Mouse (Mus musculus): ENCODE results near the gene Thra.

Thra gene

GRCm38 (mm10) chr11:98776843-98777590 lies 36.6 kb downstream of the Thra start:
- in situ Hi-C loops (cut with MboI, MseI): loop anchor here (5.0 kb wide), 1 partner anchor 75 kb away; the partner anchor contains the start of gene Csf3

DNA sequence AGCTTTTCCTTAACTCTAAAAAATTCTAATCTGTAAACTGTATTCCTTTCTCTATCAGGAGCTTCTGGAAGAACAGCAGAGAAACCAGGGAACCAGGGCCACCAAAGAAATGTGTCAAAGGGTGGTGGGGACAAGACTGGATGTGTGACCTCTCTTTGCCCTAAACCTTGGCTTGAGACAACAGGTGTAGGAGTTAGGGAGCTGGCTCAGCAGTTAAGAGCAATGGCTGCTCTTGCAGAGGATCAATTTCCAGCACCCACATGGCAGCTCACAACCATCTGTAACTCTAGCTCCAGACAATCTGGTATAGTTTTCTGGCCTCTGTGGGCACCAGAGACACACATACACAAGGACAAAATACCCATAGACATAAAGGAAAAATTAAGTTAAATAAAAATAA lies 37.5 kb downstream of the Thra start:
- in situ Hi-C loops (cut with MboI, MseI): loop anchor here (5.0 kb wide), 1 partner anchor 76 kb away; the partner anchor contains the start of gene Csf3

GRCm38 (mm10) chr11:98781851-98782512 lies 41.5 kb downstream of the Thra start:
- in situ Hi-C loops (cut with MboI, MseI): loop anchor here (5.0 to 10.0 kb wide), 2 partner anchors 35 to 1623 kb away; no protein-coding TSS in a partner anchor

DNA sequence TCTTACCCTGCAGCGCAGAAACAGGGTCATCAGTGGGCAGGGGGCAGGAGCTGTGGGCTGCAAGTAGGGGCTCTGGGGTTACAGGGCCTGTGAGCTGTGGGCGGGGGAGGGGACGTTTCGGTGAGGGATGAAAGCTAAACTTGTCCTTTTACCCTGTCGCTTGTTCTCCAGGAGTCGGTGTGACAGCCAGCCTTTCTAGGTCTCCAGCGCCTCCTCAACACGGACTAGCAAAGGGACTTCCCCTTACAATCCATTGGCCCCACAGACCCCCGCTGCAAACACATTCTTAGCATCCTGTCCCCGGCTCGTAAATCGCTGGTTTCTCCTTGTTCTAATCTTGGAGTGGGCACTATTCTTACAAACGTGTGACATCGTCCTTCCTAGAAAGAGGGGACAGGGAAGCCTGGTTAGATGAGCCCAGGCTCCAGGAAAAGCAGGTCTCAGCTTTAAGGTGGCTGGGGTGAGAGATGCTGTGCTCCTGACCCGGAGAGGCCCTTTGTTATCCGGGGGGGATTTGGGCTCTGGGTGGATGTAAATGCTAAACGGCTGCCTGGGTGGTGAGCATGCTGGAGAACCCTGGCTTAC lies 42.3 kb downstream of the Thra start:
- in situ Hi-C loops (cut with MboI, MseI): loop anchor here (5.0 to 10.0 kb wide), 2 partner anchors 35 to 1622 kb away; no protein-coding TSS in a partner anchor

GRCm38 (mm10) chr11:98783236-98783696 lies 42.8 kb downstream of the Thra start:
- in situ Hi-C loops (cut with MboI, MseI): loop anchor here (5.0 to 10.0 kb wide), 2 partner anchors 36 to 1622 kb away; no protein-coding TSS in a partner anchor

GRCm38 (mm10) chr11:98784139-98784538 lies 43.7 kb downstream of the Thra start:
- in situ Hi-C loops (cut with MboI, MseI): loop anchor here (5.0 to 10.0 kb wide), 2 partner anchors 37 to 1621 kb away; no protein-coding TSS in a partner anchor

- in situ Hi-C loops (cut with MboI, MseI): loop anchor here (10.0 kb wide), 1 partner anchor 1620 kb away; no protein-coding TSS in a partner anchor
Observed at GRCm38 (mm10) chr11:98785214-98785613, 44.8 kb downstream of the Thra start.

- in situ Hi-C loops (cut with MboI, MseI): loop anchor here (10.0 kb wide), 1 partner anchor 1619 kb away; no protein-coding TSS in a partner anchor
Observed at GRCm38 (mm10) chr11:98785772-98786281, 45.4 kb downstream of the Thra start.

DNA sequence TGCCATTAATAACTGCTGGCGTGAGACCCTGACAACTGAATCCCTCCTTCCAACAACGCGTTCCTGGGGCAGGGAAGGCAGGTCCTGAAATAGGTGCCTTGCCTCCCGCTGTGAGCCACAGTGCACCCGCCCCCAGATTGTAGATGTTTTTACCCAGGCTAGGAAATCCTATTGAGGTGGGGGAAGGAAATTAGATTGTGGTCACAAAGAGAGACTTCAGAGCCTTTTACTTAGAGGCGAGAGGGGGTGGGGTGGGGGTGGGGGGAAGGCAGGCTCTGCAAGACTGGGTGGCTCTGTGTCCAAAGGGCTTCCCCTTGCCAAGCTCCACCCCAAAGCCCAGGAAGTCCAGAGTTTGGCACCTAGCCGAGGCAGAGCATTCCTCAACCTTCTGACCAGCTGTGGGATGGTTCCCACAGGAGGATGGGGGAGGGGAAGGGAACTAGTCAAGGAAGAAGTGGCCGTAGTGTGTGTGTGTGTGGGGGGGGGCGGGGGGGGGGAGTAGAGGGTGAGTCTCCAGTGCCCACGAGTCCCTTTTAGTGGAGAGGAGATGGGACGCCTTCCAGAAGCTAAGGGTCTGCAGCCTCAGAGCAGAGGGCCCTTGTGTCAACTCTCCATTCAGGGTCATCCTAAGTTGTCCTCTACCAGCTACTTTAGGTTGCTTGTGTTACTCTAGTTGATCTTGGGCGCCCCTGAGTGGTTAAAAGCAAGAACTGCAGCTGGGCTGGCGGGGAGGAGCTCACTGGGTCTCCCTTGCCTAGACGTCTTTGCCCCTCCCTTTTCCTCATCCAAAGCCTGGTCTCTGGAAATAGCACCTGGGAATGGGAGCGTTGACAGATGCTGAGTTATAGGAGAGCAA lies 46.1 kb downstream of the Thra start:
- in situ Hi-C loops (cut with MboI, MseI): loop anchor here (10.0 kb wide), 1 partner anchor 1618 kb away; no protein-coding TSS in a partner anchor

GRCm38 (mm10) chr11:98787229-98787628 lies 46.8 kb downstream of the Thra start:
- in situ Hi-C loops (cut with MboI, MseI): loop anchor here (10.0 kb wide), 1 partner anchor 1618 kb away; no protein-coding TSS in a partner anchor

DNA sequence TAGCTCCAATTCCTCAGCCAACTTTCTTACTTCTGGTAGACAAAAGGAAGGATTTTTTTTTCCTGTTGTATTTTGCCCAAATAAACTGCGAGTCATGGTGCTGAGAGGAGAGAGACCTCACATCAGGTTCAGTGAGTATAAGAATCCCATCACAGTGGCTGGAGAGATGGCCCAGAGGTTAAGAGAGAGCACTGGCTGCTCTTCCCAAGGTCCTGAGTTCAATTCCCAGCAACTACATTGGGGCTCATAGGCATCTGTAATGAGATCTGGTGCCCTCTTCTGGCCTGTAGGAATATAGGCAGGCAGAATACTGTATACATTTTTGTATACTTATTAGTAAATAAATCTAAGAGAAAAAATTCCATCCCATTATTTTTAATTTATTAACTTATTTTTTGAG lies 47.3 kb downstream of the Thra start:
- in situ Hi-C loops (cut with MboI, MseI): loop anchor here (10.0 kb wide), 1 partner anchor 1617 kb away; no protein-coding TSS in a partner anchor

GRCm38 (mm10) chr11:98788139-98788538 lies 47.7 kb downstream of the Thra start:
- in situ Hi-C loops (cut with MboI, MseI): loop anchor here (10.0 kb wide), 1 partner anchor 1617 kb away; no protein-coding TSS in a partner anchor

DNA sequence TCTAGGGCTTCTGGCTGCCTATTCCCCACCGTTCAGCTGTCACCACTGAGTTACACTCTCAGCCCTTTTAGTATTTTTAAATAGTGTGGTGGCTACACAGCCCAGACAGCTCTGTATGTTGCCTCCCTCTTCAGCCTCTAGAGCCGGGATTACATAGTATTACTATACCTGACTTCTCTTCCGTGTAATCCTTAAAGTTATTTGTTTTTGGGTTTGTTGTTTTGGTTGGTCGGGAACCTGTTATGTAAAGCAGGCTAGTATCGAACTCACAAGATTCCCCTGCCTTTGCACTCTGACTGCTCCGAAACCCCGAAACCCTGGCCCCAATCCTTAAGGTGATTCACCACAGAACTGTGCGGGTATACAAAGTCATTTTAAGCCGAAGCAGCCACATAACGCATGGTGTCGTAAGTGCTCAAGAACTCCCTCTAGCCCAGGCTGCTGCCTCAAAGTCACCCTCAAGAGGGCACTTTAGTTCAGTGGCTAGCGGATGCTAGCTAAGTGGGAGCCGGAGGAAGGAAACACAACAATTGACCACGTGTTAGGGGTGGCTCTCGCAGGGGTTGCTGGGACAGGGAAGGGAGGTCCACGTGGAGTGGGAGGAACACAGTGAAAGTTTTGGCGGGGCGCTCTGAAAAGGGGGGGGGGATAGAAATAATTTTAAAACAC lies 48.2 kb downstream of the Thra start:
- in situ Hi-C loops (cut with MboI, MseI): loop anchor here (10.0 kb wide), 1 partner anchor 1616 kb away; no protein-coding TSS in a partner anchor

- in situ Hi-C loops (cut with MboI, MseI): loop anchor here (10.0 kb wide), 1 partner anchor 1615 kb away; no protein-coding TSS in a partner anchor
Observed at GRCm38 (mm10) chr11:98789219-98789807, 48.9 kb downstream of the Thra start.

DNA sequence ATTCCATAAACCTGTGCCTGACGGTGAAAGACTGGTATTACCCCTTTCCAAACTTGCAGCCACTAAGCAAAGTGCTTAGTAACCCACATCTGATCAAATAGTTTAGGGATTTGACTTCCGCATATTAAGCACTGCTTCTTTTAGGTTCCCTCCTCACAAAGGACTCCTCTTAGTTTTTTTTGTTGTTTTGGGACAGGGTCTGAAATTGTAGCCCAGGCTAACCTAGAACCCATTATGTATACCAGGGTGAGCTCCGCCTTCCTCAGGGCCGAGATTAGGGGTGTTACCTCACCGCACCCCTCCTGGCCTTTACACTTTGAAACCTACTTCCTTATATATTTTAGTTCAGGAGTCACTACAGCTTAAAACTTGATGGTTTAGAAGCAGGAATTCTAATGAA lies 49.4 kb downstream of the Thra start:
- in situ Hi-C loops (cut with MboI, MseI): loop anchor here (10.0 kb wide), 1 partner anchor 1615 kb away; no protein-coding TSS in a partner anchor

- in situ Hi-C loops (cut with MboI, MseI): no loop called here
Observed at GRCm38 (mm10) chr11:98790631-98791205, 50.3 kb downstream of the Thra start.

- in situ Hi-C loops (cut with MboI, MseI): no loop called here
Observed at GRCm38 (mm10) chr11:98791448-98791847, 51.0 kb downstream of the Thra start.

DNA sequence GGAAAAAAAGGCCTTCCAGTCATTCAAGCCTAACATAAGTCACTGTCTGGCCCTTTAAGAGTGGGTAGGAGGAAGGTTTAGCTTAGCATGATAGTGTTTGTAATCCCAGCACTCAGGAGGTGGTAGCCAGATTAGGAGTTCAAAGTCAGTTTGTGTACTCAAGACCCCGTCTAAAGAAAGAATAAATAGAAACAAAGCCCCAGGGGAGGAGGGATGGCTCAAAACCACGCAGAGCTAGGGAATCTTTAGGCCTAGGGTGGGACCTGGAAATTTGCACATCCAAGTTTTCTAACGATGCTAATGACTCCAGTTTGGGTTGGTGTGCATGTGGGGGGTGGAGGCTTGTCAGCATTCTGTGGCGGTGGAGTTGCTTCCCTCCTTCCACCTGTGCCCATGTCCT lies 51.6 kb downstream of the Thra start:
- in situ Hi-C loops (cut with MboI, MseI): no loop called here

DNA sequence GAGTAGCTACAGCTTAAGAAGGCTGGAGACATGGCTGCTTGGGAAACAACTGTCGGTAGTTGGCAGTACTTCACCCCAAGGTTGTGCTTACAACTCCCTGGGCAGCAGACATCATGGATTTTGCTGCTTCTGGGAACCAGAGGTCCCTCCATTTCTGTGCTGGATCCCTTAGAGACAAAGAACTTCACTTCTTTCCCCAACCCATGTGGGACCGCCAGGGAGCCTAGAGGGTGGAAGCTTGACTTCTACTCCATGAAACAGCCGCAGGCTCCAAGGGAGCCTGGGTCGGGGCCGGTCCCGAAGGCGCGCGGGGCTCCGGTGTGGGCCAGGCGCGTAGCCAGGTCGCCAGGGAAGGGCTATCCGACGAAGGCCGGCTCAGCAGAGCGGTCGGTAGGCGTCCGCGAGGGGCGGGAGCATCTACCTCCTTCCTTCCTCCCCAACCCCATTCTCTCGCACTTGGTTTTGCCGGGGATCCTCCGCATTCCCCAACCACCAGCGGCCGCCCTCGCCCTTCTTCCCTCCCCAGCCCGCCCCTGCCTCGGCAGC lies 54.1 kb downstream of the Thra start:
- in situ Hi-C loops (cut with MboI, MseI): no loop called here
